Mouse (Mus musculus): Measurements from ENCODE around the gene Rtn2.

DNA sequence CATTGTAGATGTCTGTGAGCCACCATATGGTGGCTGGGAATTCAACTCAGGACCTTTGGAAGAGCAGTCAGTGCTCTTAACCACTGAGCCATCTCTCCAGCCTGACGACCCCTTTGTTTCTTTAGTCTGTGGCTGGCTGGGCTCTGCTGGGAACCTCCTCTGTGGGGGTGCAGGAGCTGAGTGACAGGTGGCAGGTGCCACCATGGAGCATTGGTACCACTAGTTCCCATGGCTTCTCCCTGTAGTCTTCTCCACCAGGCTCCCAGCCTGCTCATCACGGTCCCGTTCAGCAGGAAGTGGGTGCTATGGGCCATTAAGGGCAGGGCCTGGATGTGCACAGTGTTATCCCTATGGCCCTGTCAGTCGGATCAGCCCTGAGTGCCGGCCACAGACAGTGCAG, 47.8 kb upstream of the Rtn2 start:
- TF ChIP-seq GATA1 (IDR thresholded peaks at IDR 0.05; ENCODE audit: low read length) (no peak), TAL1 (IDR thresholded peaks at IDR 0.05; ENCODE audit: low read length) (no peak)

All from erythroblast, embryonic 14.5 days (primary cell).